8 mouse cellular contexts compared by ENCODE assay signal in the genomic region with DNA sequence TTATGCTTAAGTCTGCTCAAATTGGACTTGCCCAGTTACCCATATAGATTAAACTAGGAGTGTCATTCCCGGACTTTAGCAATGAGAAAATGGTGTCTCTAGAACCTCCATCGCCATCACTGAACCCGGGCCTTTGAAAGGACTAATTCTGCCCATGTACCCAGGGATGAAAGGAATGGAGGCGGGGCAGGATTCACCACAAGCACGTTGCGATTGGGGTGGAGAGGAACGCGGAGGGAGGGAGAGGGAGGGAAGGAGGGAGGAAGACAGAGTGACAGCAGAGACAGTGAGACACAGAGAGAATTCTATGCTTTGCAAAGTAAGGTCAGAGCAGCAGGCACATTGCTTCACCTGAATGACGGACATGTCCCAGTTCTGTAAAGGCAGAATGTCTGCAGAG. TPM values are rescaled to one million over a fixed set of nuclear protein-coding genes. Genes with fewer than 3 reads are reported as not detected.
A peak's percentile ranks its signal among the peaks of the same experiment; 100 is the strongest.
DNase-seq lines count a peak whose midpoint lies in the region; ATAC-seq and TF ChIP-seq lines count a peak whose summit lies in the region.

No protein-coding gene starts in this region.

- ATAC-seq in limb, embryonic 11.5 days (ENCODE audit: insufficient number of reproducible peaks, low FRiP score, low TSS enrichment, low read depth), result no peak
- no peak for ATAC-seq in stomach, embryonic 16.5 days (ENCODE audit: insufficient read depth, low FRiP score)

- no peaks in the 10 kb centered on the region for H3K9me3 ChIP-seq in limb, embryonic 11.5 days (ENCODE audit: control insufficient read depth, low read length)
- H3K9me3 ChIP-seq in stomach, embryonic 16.5 days (replicated peaks; ENCODE audit: control insufficient read depth, low read length), result no peaks in the 10 kb centered on the region

- H3K27ac ChIP-seq in limb, embryonic 11.5 days (replicated peaks; ENCODE audit: low read depth, low read length), result no peak overlapping the region
- no peak overlapping the region for H3K27ac ChIP-seq in stomach, embryonic 16.5 days (ENCODE audit: low read length)

- peaks cover 20% of the 10 kb centered on the region for H3K27me3 ChIP-seq in limb, embryonic 11.5 days (ENCODE audit: control insufficient read depth, insufficient read depth, low read length)
- H3K27me3 ChIP-seq in stomach, embryonic 16.5 days (ENCODE audit: control insufficient read depth, insufficient read depth, low read length), result peaks cover 12% of the 10 kb centered on the region; the same call in 1 of the 2 replicates

- no peak for TF ChIP-seq CTCF in lung, adult 2 months (IDR thresholded peaks at IDR 0.05; ENCODE audit: insufficient read depth, low read length)

- 0 out of 2 replicates have a peak, but pooled peaks cover 2% of the 10 kb centered on the region for H3K4me1 ChIP-seq in lung, adult 2 months (ENCODE audit: control insufficient read depth, insufficient read depth, low read length)
- 0 out of 2 replicates have a peak, but pooled peaks cover 2% of the 10 kb centered on the region for H3K4me1 ChIP-seq in limb, embryonic 11.5 days (ENCODE audit: control insufficient read depth, insufficient read depth, low read length)
- peaks cover 5% of the 10 kb centered on the region; the same call in 1 of the 2 replicates for H3K4me1 ChIP-seq in stomach, embryonic 16.5 days (ENCODE audit: control insufficient read depth, insufficient read depth, low read length)

- peak overlapping the region; percentile 83 for H3K4me2 ChIP-seq in limb, embryonic 11.5 days (ENCODE audit: low read depth, severe bottlenecking)
- H3K4me2 ChIP-seq in stomach, embryonic 16.5 days (ENCODE audit: low read depth, low read length), result peak overlapping the region; percentile 84

- no peak overlapping the region for H3K4me3 ChIP-seq in lung, adult 2 months (replicated peaks; ENCODE audit: extremely low read depth, low read depth, low read length)
- H3K4me3 ChIP-seq in limb, embryonic 11.5 days (ENCODE audit: low read depth, low read length), result peak overlapping the region; percentile 31
- H3K4me3 ChIP-seq in stomach, embryonic 16.5 days (replicated peaks; ENCODE audit: low read length), result peak overlapping the region; percentile 45

- WGBS in lung, adult 2 months, result 7% methylated on average over 9 of the region's 9 CpGs
- WGBS in limb, embryonic 11.5 days, result 3% methylated on average over 9 of the region's 9 CpGs
- 2% methylated on average over 9 of the region's 9 CpGs for WGBS in stomach, embryonic 16.5 days

- H3K36me3 ChIP-seq in limb, embryonic 11.5 days (ENCODE audit: control insufficient read depth, insufficient read depth, low read length), result no peaks in the 10 kb centered on the region
- no peaks in the 10 kb centered on the region for H3K36me3 ChIP-seq in stomach, embryonic 16.5 days (ENCODE audit: control insufficient read depth, insufficient read depth, low read length)

- H3K9ac ChIP-seq in limb, embryonic 11.5 days (ENCODE audit: low read length), result no peak overlapping the region
- no peak overlapping the region for H3K9ac ChIP-seq in stomach, embryonic 16.5 days (ENCODE audit: low read length)

- no peak for TF ChIP-seq POLR2A in lung, adult 2 months (IDR thresholded peaks at IDR 0.05; ENCODE audit: borderline replicate concordance, extremely low read depth, low read depth, low read length)

- DNase-seq in adrenal gland, postnatal 14 days, result peak; percentile 8
- DNase-seq in adrenal gland, adult 8-10 months, result no peak
- DNase-seq in lung, postnatal 10 days, result peak; percentile 10
- DNase-seq in lung, adult 2 months, result no peak
- no peak for DNase-seq in limb, embryonic 11.5 days (ENCODE audit: low spot score)
- DNase-seq in urinary bladder, adult 18-20 months (ENCODE audit: low spot score in 2 of 2), result no peak
- DNase-seq in urinary bladder, postnatal 36 days (ENCODE audit: low spot score in 2 of 2), result no peak

RNA-seq across cellular contexts. Expression of gene Gm19410, which starts 0.6 kb away (rescaled TPM):
- total RNA-seq in adrenal gland, postnatal 14 days (2021), result not detected in 2 replicates
- not detected for total RNA-seq in adrenal gland, adult 8-10 months (2022)
- polyA plus RNA-seq in lung, adult 2 months (2012; rRNA removed), result not detected in 2 replicates
- 0.03 and 0.07 TPM in 2 replicates for polyA plus RNA-seq in limb, embryonic 11.5 days (2014; fragmentation: Nextera tagmentation; extraction: Ambion mirVana)
- polyA plus RNA-seq in stomach, embryonic 16.5 days (2015; fragmentation: Nextera tagmentation; extraction: Ambion mirVana), result 0.04 and 0.05 TPM in 2 replicates

Comparison
In these comparisons a context has a peak if more than half of its experiments do, and no peak if none do; other contexts are left out.
1. DNase-seq: peak in adrenal gland, postnatal 14 days (single experiment) and lung, postnatal 10 days (single experiment); none in adrenal gland, adult 8-10 months (single experiment), lung, adult 2 months (single experiment), limb, embryonic 11.5 days (single experiment), urinary bladder, adult 18-20 months (0 of 2) and urinary bladder, postnatal 36 days (0 of 2).